Mouse (Mus musculus) layer of hippocampus, postnatal 36 days (tissue): Measurements from ENCODE around the gene Pip4k2a. TPM values are rescaled to one million over a fixed set of nuclear protein-coding genes. Genes with fewer than 3 reads are reported as not detected.

Experiments
- DNase-seq, 2 experiments: peaks; one replicate each; pipeline ENCODE4 v3.0.0; 2022
- total RNA-seq, 2 experiments: library from RNA; stranded (reverse); gene quantifications; 2 replicates each; pipeline ENCODE4 v1.2.3; 2021

The Pip4k2a gene
- total RNA-seq, 2 experiments from 2014 or later: 57.2 to 57.6 TPM

- no peak for DNase-seq
These were observed 42.9 kb downstream of the Pip4k2a start for GRCm38 (mm10) chr2:18955022-18955421.

GRCm38 (mm10) chr2:18954422-18954821 is 43.5 kb downstream of the Pip4k2a start:
- DNase-seq: no peak

GRCm38 (mm10) chr2:18952102-18952673 is 45.7 kb downstream of the Pip4k2a start:
- no peak for DNase-seq

- DNase-seq: no peak
These were observed 47.2 kb downstream of the Pip4k2a start for GRCm38 (mm10) chr2:18950758-18951157.

- no peak for DNase-seq
These were observed 49.2 kb downstream of the Pip4k2a start for GRCm38 (mm10) chr2:18948741-18949140.

- no peak for DNase-seq
These were observed 50.1 kb downstream of the Pip4k2a start for GRCm38 (mm10) chr2:18947669-18948459.

- DNase-seq: no peak
These were observed 52.5 kb downstream of the Pip4k2a start for GRCm38 (mm10) chr2:18945438-18945837.

GRCm38 (mm10) chr2:18943930-18944329 is 54.0 kb downstream of the Pip4k2a start:
- no peak for DNase-seq

GRCm38 (mm10) chr2:18943366-18943765 is 54.6 kb downstream of the Pip4k2a start:
- no peak for DNase-seq

GRCm38 (mm10) chr2:18940693-18941270 is 57.1 kb downstream of the Pip4k2a start:
- no peak for DNase-seq

- DNase-seq: no peak
These were observed 59.0 kb downstream of the Pip4k2a start for GRCm38 (mm10) chr2:18938923-18939329.

- DNase-seq: no peak
These were observed 59.7 kb downstream of the Pip4k2a start for GRCm38 (mm10) chr2:18938232-18938631.

- no peak for DNase-seq
These were observed 60.3 kb downstream of the Pip4k2a start for GRCm38 (mm10) chr2:18937611-18938010.

- no peak for DNase-seq
These were observed 61.5 kb downstream of the Pip4k2a start for GRCm38 (mm10) chr2:18936446-18936845.

- no peak for DNase-seq
These were observed 62.3 kb downstream of the Pip4k2a start for GRCm38 (mm10) chr2:18935581-18936027.

- DNase-seq: no peak
These were observed 63.8 kb downstream of the Pip4k2a start for GRCm38 (mm10) chr2:18934131-18934530.

GRCm38 (mm10) chr2:18933418-18933817 is 64.5 kb downstream of the Pip4k2a start:
- DNase-seq: no peak

- peak in 1 of 2 experiments; percentile 39 for DNase-seq
These were observed 67.4 kb downstream of the Pip4k2a start for GRCm38 (mm10) chr2:18930318-18931060.

- no peak for DNase-seq
These were observed 69.2 kb downstream of the Pip4k2a start for GRCm38 (mm10) chr2:18928597-18929257.

GRCm38 (mm10) chr2:18928196-18928595 is 69.7 kb downstream of the Pip4k2a start:
- no peak for DNase-seq

GRCm38 (mm10) chr2:18923806-18924595 is 73.9 kb downstream of the Pip4k2a start:
- no peak for DNase-seq
